In genomic region chr8:86482116-86482515, GRCm38 (mm10) we compare ENCODE assay signal across 15 mouse cellular contexts.
"Had no signal": no experiment of that assay in that cellular context is flagged by ENCODE, and none has a peak within 500 bp of the region (broad histone marks: within the 10 kb centered on the region; RNA-seq: fewer than 3 reads in every experiment).

No protein-coding gene starts in this region.

- DNase-seq: liver, postnatal 0 days; lung, adult 2 months; lung, postnatal 14 days; lung, postnatal 36 days; retina, postnatal 1 day; right cerebral cortex, adult 18-20 months; right cerebral cortex, postnatal 25 days; right cerebral cortex, postnatal 4 days; spleen, adult 18-20 months; thymus, adult 2 months; thymus, postnatal 25 days; thymus, postnatal 4 days had no signal

- ATAC-seq: liver, postnatal 0 days; lung, postnatal 0 days; midbrain, embryonic 13.5 days; midbrain, embryonic 15.5 days had no signal
